Mouse (Mus musculus) left cerebral cortex, adult 18-20 months (tissue): ENCODE measurements around the gene Homer2. TPM values are rescaled to one million over a fixed set of nuclear protein-coding genes. Genes with fewer than 3 reads are reported as not detected.

Experiments
- DNase-seq, 2 experiments: peaks; one replicate each; pipeline ENCODE4 v3.0.0; 2021 to 2022; ENCODE audit warnings: low spot score in 2 of 2, mixed read lengths in 1 of 2
- total RNA-seq, 2 experiments: library from RNA; stranded (reverse); gene quantifications; 2 replicates each; pipeline ENCODE4 v1.2.3; 2021

Gene Homer2
- total RNA-seq, 2 experiments from 2014 or later, result 63.3 to 65.4 TPM

DNA sequence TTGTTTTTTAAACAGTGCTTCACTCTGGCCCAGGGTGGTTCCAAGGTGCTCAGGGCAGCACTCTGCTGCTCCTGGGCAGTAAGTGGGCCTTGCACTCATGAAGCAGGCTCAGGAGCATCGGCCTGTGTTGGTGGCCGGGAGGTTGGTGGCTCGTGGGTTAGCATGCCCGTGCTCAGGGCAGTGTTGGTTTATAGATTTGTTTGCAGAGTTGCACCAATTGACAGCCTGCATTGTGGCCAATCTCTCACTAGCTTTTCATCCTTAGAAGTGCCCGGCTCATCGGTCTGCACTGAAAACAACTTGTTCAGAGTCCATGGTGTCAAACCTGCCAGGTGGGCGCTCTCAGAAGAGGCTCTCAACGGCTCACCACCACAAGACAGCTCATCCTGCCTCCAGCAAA lies 113.9 kb downstream of the Homer2 start:
- DNase-seq, result no peak

DNA sequence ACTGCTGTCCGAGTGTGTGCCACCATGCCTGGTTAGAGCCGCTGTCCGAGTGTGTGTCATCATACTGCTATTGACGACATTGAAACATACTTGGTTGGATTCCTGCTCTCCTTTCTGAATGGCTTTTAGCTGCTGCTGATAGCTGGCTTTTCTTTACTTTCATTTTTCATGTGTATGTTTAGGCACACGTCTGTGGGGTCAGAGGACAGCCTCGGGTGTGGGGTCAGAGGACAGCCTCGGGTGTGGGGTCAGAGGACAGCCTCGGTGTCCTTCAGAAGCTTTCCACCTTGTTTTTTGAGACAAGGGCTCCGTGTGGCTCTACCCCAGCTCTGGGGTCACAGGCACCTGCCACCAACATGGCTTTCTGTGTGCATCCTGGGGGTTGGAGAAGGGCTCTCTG lies 114.6 kb downstream of the Homer2 start:
- DNase-seq, result no peak

DNA sequence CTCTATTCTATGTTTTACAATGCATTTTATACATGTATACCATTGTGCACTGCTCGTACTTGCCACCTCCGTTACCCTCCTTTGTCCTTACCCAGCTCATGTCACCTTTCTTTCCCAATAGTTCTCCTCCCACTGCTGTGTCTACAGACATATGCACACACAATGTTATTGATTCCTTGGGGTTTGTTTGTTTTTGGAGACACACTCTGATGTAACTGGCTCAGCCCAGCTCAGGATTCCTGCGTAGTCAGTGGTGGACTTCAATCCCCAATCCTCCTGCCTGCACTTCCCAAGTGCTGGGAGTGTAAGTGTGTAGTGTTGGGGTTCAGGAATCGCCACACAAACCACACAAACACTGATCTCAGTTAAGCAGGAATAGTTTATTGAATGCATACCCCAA lies 120.1 kb downstream of the Homer2 start:
- DNase-seq, result no peak

DNA sequence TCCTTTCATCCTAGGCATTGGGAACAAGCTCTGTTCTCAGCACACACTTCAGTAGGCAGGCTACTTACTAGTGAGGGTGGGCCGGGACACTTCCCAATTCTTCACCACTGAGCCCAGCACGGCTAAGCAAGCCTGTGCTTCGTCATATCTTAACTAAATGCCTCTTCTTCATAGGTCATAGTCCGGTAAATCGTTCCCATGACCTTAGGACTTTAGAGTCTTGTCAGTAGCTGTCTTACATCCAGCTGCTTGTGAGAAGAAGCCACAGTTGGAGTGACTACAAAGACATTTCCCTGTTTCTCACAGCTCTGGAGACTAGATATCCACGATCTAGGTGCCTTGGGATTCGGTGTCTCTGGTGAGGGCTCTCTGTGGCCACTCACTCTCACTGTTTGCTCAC lies 122.0 kb downstream of the Homer2 start:
- DNase-seq, result no peak

DNA sequence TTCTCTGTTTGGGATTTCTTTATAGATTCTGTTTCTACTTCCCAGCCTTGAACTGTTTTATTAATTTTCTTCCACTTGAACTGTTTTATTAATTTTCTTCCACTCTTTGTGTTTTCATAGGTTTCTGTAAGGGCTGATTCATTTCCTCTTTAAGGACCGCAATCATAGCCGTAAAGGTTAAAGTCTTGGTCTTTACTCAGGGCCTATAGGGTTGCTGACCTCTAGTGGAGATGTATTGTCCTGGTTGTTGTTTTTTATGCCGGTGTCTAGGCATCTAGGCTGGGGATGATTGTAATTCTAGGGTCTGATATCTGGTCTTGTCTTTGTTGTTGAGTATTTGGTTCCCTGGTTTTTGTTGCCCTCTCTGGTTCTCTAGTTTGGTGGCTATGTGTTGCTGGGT lies 123.8 kb downstream of the Homer2 start:
- DNase-seq, result no peak

DNA sequence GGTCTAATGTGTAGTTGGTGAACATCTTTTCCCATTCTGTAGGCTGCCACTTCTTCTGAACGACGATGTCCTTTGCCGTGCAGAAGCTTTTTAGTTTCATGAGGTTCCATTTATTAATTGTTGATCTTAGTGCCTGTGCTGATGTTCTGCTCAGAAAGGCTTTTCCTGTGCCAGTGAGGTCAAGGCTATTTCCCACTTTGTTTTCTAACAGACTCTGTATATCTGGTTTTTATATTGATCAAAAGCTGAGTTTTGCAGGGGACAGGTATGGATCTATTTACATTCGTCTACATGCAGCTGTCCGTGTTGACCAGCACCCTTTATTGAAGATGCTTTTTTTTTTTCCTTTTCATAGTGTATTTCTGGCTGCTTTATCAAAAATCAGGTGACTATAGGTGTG lies 128.0 kb downstream of the Homer2 start:
- DNase-seq, result no peak

DNA sequence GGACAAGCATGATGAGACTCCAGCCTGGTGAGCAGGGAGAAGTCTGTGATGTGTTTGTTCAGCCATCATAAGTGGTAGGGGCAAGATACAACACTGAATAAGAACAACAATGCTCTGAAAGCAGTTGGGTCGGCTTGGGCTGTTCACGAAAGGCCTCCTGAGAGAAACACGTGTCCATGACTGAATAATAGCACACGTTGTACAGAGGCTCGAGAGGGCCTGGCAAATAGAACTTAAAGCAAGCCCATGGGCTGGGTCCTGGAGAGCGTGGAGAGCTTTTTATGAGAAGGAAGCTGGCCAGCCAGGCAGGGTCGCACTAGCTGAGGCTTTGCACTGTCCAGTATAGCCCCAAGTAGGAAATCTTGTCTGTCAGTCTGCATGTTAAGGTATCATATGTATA lies 128.9 kb downstream of the Homer2 start:
- DNase-seq, result no peak

DNA sequence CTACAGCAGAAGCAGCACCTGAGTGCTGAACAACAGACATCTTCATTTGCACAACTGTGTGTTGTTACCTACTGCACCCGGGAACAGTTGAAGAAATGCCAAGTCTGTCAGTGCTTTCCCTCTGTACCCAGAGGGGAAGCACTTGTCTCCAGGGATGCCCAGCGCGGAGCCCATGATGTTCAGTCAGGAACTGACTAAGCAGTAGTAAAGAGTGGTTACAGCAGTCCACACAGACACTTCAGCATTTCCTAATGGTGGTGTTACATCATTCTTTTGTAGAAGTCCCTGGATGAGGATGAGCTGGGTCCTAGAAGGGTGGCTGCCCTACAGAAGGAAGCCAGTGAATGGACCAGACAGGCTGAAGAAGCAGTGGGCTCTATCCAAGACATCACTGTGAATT lies 129.5 kb downstream of the Homer2 start:
- DNase-seq, result no peak

DNA sequence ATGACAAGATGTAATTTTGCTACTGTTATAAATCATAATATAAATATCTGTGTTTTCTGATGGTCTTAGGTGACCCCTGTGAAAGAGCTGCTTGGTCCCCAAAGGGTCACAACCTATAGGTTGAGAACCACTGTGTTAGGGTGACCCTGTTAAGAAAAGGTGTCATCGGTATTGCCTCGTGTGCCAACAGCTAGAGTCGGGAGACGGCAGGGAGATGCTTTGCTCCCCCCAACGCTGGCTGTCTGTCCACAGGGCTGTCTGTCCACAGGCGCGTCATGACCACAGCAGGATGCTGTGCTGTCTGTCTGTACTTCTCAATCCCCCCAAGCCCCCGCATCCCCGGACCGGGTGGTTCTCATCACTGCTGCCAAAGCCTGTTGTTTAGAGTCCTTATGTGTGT lies 131.7 kb downstream of the Homer2 start:
- no peak for DNase-seq

DNA sequence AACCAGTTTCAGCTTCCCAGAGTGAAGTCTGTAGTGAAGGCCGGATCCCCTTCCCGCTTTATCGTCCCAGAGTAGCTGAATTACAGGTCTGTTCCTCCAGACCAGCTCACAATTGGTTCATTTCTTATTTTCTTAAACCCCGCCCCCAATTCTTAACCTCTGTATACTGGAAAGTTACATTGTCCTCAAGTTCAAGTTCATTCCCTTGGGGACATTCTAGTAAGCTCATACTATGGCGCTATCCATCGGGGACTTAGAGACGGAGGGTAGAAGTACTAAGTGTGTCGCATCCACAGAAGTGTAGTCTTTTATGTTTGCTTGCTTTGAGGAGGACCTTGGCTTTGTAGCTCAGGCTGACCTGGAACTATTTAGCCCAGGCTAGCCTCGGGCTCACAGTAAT lies 133.5 kb downstream of the Homer2 start:
- DNase-seq, result no peak

DNA sequence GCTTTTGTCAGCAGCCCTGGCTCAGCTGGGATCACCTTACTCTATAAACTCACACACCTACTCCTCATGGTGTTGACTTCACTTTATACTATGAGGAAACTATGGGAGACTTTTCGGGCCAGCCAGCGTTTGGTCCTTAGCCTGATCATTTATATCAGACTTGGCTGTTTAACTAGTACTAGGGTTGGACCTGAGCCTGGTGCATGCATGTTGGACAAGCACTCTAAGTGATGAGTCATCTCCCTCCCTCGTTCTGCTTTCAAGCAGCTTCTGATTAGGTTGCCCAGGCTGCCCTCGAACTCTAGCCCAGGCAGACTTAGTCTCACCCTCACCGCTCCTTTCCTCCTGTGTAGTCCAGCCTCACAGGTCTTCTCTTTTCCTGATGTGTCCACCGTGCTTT lies 133.9 kb downstream of the Homer2 start:
- DNase-seq, result peak in 1 of 2 experiments; percentile 16

DNA sequence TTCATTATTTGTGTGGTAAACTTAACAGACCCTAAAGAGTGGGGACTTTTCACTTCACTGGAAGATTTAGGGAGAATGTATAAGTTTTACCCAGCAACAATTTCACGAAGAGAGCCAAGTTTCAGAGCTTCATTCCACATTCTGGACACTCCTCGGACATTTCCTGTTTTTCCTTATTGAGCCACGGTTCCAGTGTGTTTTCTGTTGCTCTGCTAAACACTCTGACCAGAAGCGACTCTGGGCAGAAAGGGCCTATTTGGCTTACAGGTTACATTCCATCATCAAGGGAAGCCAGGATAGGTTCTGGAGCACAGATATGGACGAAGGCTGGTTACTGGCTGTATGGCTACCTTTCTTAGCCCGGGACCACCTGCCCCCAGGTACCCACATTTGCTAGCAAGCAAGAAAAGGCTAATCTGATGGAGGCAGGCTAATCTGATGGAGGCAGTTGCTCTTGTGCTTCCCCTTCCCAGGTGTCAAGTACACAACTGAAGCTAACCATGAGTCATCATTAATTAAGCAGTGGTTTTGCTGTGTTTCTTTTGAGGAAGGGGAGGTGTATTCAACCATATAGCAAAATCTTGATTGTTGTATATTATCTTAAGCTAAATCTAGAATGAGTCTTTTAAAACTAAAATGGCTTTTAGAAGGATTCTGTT lies 134.6 kb downstream of the Homer2 start:
- DNase-seq, result no peak

DNA sequence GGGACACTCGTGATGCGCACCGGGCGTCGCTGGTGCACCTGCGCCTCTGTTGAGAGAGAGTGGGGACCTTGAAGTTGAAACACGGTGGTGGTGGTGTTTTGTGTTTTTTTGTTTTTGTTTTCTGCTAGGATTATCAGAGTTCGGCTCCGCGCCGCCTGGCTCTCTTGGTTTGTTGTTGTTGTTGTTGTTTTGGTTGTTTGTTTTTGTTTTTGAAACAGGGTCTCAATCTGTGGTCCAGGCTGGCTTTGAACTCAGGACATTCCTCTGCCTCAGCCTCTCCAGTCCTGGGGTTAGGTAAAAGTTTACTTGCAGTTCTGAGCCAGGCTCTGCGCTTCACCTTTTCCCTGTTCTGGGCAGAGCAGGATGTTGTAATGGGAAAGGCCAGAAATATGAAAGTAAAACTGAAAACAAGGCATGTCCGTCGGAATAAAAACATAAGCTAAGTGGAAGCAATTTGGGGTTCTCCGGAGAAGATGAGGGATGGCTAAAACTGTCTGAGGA lies 135.3 kb downstream of the Homer2 start:
- no peak for DNase-seq

DNA sequence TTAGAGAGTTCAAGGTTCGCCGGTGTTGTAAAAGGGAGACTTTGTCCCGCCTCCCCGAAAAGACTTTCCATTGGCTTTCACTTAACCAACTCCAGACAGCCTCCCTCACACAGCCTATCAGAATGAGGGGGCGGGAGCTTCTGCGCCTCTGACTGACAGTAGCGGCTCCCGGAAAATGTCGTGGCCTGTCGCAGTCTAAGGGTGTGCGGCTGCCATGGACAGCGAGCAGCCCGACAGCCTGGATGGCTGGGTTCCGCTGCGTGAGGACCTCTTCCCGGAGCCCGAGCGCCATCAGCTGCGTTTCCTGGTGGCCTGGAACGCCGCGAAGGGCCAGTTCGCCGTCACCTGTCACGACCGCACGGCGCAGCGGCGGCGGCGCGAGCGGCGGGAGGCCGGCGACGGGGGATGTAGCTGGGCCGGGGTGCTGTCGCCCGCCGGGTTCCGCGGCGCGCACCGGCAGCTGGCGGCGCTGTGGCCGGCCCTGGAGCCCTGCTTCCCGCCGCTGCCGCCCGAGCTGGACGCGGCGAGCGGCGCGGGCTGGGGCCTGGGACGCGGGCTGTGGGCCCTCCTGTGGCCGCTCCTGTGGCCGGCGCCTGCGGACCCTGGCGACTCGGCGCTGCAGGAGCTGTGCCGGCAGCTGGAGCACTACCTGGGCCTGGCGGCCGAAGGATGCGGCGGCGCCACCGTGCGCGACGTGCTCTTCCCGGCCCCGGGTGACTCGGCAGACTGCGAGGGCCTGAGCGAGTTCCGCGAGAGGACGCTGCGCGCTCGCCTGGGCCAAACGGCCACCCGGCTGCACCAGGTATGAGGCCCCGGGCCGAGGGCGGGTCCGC lies 136.0 kb downstream of the Homer2 start, which contains the start of gene Whamm:
Whamm (plus strand) TSS at position 159 of the 833 bp plus-strand sequence.
- DNase-seq, result peak; percentile 87 to 92

DNA sequence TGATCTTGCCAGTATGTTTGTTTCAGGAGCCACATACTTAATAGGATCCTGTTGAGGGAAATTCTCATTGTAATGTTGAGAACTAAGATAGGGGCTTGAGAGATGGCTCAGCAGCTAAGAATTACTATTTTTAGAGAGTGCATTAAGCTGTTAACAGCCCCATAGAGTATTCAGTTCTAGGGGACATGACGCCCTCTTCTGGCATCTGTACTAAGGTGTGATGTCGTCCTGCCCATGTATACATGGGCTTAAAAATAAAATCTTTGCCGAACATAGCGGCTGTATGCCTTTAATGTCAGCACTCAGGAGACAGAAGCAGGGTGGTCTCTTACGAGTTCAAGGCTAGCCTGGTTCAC lies 136.6 kb downstream of the Homer2 start:
- no peak for DNase-seq

DNA sequence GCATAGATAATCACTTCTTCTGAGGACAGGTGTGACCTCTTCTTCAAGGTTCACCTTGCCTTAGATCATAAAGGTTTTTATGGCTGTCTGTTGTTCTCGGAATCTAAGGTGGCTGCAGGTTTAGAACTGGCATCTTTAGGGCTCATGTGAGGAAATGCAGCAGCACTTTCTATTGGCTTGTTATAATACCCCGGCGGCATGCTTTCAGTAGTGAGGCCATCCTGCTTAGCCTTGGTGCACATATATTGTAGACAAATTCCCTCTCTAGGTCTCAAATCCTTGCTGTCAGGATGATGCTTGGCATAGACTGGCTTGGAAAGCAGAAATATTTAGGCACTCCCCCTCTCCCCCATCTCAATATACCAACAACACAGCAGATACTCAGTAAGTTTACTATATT lies 137.1 kb downstream of the Homer2 start:
- DNase-seq, result no peak

DNA sequence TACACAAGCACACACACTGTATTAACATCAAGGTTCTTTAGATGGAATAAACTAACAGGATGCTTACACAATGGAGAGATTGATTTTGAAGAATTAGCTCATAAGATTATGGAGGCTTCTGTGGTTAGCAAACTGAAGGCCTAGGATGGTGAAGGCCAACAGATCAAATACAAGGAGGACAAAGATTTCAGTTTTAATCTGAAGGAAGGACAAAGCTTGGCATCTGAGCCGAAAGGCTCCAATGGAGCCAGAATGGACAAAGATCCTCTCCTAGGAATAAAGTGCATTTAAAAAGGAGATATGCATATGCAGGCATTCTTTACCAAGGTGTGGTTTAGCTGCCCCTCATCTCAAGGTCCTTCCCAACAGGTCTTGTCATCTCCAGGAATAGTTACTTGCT lies 137.5 kb downstream of the Homer2 start:
- DNase-seq, result no peak

DNA sequence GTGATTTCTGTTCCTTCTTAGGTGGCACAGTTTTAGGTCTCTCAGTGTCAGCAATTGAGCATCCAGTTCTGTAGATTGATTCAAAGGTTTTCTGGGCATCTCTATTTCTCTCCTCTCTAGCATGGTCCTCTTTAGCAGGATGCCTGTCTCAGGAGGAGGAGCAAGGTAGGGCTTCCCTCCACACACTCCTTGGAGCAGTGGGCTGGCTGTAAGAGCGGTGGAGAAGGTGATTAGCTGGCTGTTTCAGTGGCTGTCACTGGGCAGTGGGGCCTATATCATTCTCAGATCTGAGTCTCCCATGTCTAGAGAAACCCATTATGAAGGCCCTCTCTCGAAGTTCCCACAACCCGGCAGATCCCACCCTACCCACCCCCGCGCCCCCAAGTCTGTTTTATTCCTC lies 139.9 kb downstream of the Homer2 start:
- DNase-seq, result no peak

DNA sequence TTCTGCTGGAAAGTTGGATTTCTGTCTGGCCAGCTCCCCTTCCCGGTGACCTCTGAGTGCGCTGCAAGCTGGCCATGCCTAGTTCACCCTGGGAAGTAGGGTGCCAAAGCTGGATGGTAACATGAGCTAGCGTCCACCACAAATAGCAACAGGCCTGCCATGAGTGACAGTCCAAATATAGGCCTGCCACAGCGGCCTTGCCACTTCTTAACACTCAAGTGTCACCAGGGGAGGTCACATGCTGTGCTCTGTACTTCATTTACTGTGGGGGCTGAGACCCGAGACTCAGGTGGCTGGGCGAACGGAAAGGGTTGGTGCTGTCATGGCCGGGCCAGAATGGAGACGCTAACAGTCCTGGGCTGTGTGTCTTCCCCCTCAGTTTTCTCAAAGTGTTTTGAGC lies 140.4 kb downstream of the Homer2 start, which contains the start of gene Fsd2:
Fsd2 (minus strand) TSS at position 53 of the 400 bp plus-strand sequence.
- no peak for DNase-seq

DNA sequence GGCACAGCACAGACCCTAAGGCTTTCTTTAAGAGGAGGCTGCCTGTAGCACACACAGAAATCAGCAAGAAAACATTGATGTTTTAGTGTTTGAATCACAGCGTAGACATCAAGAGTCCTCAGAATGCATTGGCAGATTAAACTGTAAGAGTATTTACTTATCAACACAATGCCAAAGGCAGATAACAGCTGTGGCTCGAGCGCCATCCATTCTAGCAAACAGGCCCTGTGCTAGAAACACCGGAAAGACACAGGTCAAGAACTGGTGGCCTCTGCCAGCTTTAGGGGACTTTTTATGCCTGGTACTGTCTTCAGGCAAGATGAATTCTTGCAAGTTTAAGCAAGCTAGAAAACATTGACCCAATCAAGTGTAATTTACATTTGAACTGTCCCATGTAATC lies 141.0 kb downstream of the Homer2 start:
- DNase-seq, result no peak

DNA sequence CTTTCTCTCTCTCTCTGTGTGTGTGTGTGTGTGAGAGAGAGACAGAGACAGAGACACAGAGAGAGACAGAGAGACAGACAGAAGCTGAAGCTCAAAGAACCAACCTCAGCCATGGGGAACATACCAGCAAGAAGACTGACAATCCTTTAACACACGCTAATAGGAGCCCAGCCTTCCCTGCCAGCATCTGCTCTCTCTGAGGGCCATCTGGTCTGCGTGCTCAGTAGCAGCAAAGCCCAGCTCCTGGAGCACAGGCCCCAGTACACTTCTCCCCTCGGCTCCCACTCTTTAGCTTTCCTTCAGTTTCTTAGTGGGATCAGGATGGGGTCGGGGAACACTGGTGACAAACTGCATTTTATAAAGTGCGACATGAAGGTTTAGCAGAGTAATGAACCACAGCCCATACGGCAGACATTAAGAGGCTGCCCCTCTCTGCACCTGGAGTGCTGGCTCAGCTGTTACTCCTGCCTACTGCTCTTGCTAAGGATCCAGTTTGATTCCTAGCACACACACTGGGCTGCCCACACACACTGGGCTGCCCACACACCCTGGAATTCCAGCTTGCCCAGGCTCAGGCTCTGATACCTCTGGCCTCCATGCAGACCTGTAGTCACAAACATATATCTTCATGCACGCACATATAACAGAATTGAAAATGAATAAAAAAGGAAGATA lies 141.8 kb downstream of the Homer2 start:
- DNase-seq, result peak; percentile 10 to 37

DNA sequence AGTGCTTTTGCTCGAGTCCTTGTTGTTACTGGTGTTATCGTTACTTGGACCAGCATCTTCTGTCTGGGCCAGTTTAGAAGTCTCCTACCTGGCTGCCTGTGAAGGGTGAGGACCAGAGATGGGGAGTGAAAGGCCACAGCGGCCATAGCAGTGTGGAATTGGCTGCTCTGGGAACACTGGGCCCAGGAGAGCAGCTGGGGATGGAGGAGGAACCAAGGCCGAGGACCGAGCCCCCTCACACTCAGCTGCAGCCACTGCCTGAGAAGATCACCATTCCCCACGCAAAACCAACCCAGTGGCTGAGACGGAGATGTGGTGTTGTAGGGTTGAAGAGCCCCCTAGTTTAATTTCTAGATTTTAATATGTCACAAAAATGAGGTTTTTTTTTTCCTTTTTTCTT lies 142.6 kb downstream of the Homer2 start:
- no peak for DNase-seq
